Mouse (Mus musculus): ENCODE data around the gene Mlh3. TPM values are rescaled to one million over a fixed set of nuclear protein-coding genes. Genes with fewer than 3 reads are reported as not detected.

Mlh3 gene
- polyA plus RNA-seq, 1 experiment from 2014 or later = 11.2 TPM

- Histone ChIP-seq H3K4me3 (replicated peaks) (no peak overlapping the region), H3K27ac (no peak overlapping the region), H3K9me3 (no peaks in the 10 kb centered on the region), H3K4me1 (no peaks in the 10 kb centered on the region), H3K27me3 (no peaks in the 10 kb centered on the region), H3K4me2 (no peak overlapping the region), H3K36me3 (replicated peaks) (0 out of 2 replicates have a peak, but pooled peaks cover 4% of the 10 kb centered on the region), H3K9ac (no peak overlapping the region)
- 59% methylated on average over 10 of the region's 10 CpGs for WGBS
- ATAC-seq (ENCODE audit: low FRiP score) = no peak
These were observed 7.9 kb downstream of the Mlh3 start for GRCm38 (mm10) chr12:85262489-85262888.

- no peak for ATAC-seq (ENCODE audit: low FRiP score)
- WGBS = 88% methylated on average over 7 of the region's 7 CpGs
These were observed 13.3 kb downstream of the Mlh3 start for GRCm38 (mm10) chr12:85257008-85257639.

GRCm38 (mm10) chr12:85256074-85256751, 14.2 kb downstream of the Mlh3 start:
- Histone ChIP-seq H3K4me3 (replicated peaks) (no peak overlapping the region), H3K27me3 (no peaks in the 10 kb centered on the region), H3K4me1 (no peaks in the 10 kb centered on the region), H3K27ac (no peak overlapping the region), H3K9me3 (no peaks in the 10 kb centered on the region), H3K9ac (no peak overlapping the region), H3K4me2 (no peak overlapping the region), H3K36me3 (replicated peaks) (0 out of 2 replicates have a peak, but pooled peaks cover 4% of the 10 kb centered on the region)
- no peak for ATAC-seq (ENCODE audit: low FRiP score)
- WGBS = 78% methylated on average over 7 of the region's 7 CpGs

More at GRCm38 (mm10) chr12:85257008-85257639, 13.3 kb downstream of the Mlh3 start:
- Histone ChIP-seq H3K9ac (no peak overlapping the region), H3K36me3 (replicated peaks) (0 out of 2 replicates have a peak, but pooled peaks cover 4% of the 10 kb centered on the region), H3K27me3 (no peaks in the 10 kb centered on the region), H3K4me2 (no peak overlapping the region), H3K4me1 (no peaks in the 10 kb centered on the region), H3K9me3 (no peaks in the 10 kb centered on the region), H3K27ac (no peak overlapping the region), H3K4me3 (replicated peaks) (no peak overlapping the region)

DNA sequence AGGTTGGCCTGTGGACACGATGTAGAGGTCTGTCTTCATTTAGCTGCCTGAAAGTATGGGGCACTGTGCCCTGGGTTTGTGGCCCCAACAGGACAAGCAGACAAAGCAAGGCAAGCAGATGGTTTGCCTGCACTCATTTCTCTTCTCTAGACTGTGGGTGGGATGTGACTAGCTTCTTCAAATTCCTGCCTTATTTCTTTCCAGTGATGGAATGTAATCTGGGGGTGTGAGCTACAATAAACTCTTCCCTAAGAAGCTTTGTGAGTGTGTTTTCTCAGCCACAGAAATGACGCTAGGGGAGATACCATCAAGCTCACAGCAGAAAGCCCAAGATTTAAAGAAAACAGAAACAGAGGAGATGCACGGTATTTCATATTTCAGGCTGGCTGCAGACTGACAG, 18.3 kb downstream of the Mlh3 start:
- 85% methylated on average over 3 of the region's 3 CpGs for WGBS
- no peaks in the 10 kb centered on the region for H3K4me1 ChIP-seq
- H3K9me3 ChIP-seq = no peaks in the 10 kb centered on the region
- H3K27me3 ChIP-seq = no peaks in the 10 kb centered on the region
- ATAC-seq (ENCODE audit: low FRiP score) = no peak
- H3K27ac ChIP-seq = no peak overlapping the region
- no peak overlapping the region for H3K4me3 ChIP-seq (replicated peaks)
- H3K9ac ChIP-seq = no peak overlapping the region
- no peak overlapping the region for H3K4me2 ChIP-seq
- H3K36me3 ChIP-seq (replicated peaks) = no peaks in the 10 kb centered on the region; the same call in 1 of the 2 replicates

DNA sequence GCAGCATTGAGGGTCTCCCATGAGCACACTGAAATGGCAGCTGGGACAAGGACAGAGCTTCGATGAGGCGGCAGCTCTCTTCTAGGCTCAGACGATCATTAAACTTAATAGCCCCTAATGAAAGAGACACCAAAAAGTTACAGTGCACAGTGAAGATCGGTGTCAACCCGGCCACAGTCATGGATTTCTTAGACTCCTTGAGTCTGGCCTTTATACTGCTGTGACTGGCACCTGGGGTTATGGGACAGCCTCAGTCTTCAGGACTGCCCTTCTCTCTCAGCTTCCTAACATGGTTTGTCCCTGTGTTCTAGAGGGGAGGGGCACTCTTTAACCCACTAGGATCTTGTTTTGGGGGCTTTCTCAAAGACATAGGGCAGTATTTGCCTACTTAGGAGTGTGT, 32.8 kb downstream of the Mlh3 start:
- no peak for ATAC-seq (ENCODE audit: low FRiP score)
- Histone ChIP-seq H3K4me1 (no peaks in the 10 kb centered on the region), H3K4me2 (no peak overlapping the region), H3K27ac (no peak overlapping the region), H3K9ac (no peak overlapping the region), H3K9me3 (no peaks in the 10 kb centered on the region), H3K36me3 (replicated peaks) (0 out of 2 replicates have a peak, but pooled peaks cover 5% of the 10 kb centered on the region), H3K27me3 (no peaks in the 10 kb centered on the region), H3K4me3 (replicated peaks) (no peak overlapping the region)
- WGBS = 94% methylated on average over 5 of the region's 5 CpGs

DNA sequence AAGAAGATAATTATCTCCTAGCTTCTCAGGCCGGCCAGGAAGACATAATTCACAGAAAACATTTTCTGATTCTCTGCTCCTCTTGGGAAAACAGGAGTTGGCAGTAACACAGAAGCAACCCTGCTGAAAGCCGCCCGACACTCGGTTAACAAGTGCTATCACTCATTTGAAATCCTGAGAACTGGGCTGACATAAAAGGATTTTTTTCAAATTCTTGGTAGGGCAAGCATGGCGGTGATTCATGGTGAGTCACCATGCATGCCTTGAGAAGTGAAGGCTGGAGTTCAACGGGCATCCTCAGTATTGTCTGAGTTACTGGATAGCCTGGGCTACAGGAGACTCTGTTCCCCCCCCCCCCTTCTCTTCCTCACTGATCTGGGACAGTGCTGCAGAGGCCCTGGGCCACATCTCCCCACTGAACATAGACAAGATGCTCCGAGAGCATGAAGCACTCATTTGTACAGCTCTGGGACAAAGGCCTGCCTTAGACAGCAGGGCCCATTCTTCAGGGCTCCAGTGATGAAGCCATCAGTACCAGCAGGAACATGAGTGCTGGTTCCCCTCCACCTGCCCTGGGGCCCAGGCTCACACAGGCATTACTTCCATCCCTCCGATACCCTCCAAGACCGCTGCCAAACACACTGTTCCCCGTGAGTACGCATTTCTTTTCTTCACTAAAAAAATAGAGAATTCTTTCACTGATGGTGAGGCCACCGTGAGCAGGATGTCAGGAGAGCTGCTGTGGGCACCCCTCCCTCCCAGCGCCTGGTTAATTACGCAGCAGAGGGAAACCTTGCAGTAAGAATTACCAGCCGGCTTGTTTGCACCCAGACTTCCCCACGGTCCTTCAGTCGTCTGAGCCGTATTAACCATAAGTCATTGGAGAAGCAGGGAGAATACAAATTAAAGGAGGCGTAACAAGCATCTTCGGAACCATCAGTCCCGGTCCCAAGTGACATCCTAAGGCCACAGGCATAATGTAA, 36.7 kb downstream of the Mlh3 start:
- H3K9ac ChIP-seq = no peak overlapping the region
- WGBS = 85% methylated on average over 21 of the region's 21 CpGs

DNA sequence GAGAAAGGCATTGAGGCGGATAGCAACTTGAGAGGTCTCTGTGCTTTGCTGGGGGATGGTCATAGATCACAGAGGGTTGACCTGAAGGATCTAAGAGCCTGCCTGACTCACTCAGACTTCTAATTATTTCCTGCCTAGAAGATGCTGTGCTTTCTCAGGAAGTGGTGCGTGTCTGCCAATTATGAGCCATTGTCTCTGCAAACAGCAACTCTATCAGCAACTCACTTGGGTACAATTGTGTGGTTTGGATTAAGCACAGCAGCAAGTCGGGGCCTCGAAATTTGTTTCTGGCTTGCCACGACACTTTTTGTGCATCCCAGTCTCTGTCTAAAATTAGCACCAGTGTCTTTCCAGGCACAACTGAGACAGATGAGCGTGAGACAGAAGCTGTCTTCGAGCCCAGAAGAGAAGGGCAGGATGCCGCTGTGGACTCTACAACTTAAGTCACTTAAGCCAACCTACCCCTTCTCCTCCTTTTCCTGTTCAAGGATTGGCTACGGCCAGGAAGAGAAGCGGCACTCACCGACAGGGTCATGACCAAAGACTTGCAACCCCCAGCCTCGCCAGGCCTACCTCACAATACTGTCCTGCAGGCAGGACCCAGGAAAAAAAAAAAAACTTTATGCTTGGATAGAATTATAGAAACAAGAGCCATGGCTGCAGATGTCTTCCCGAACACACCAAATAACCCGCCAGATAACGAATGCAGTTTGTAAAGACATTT, 42.4 kb downstream of the Mlh3 start:
- WGBS = 61% methylated on average over 15 of the region's 15 CpGs
- H3K9me3 ChIP-seq = no peaks in the 10 kb centered on the region

More for the DNA sequence above, 36.7 kb downstream of the Mlh3 start:
- Histone ChIP-seq H3K27me3 (no peaks in the 10 kb centered on the region), H3K9me3 (no peaks in the 10 kb centered on the region), H3K4me3 (replicated peaks) (no peak overlapping the region), H3K4me2 (no peak overlapping the region), H3K27ac (no peak overlapping the region), H3K36me3 (replicated peaks) (0 out of 2 replicates have a peak, but pooled peaks cover 5% of the 10 kb centered on the region), H3K4me1 (no peaks in the 10 kb centered on the region)
- ATAC-seq (ENCODE audit: low FRiP score) = no peak

DNA sequence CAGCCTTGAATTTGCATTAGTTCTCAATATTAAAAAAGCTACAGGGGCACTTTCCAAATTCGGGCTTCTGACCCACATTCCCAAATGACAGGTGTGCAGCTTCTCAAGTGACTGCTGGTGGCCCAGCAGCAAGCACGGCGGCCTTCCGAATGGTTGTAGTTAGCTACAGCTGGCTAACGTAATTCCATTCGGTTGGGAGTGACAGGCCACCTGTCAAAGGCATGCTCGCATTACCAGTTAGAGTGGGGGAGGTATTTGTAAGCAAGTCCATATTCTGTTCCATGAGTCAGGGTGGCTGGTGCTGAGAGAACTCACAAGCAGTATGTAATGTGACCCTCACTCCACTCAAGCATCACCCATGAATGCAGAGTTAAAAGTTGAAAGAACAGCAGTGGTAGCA, 43.2 kb downstream of the Mlh3 start:
- WGBS = 80% methylated on average over 7 of the region's 7 CpGs
- Histone ChIP-seq H3K4me3 (replicated peaks) (no peak overlapping the region), H3K27me3 (no peaks in the 10 kb centered on the region), H3K4me2 (no peak overlapping the region), H3K9ac (no peak overlapping the region), H3K4me1 (no peaks in the 10 kb centered on the region), H3K36me3 (replicated peaks) (peaks cover 54% of the 10 kb centered on the region), H3K27ac (no peak overlapping the region), H3K9me3 (no peaks in the 10 kb centered on the region)
- no peak for ATAC-seq (ENCODE audit: low FRiP score)

More for the DNA sequence above, 42.4 kb downstream of the Mlh3 start:
- Histone ChIP-seq H3K4me3 (replicated peaks) (no peak overlapping the region), H3K36me3 (replicated peaks) (peaks cover 46% of the 10 kb centered on the region), H3K4me1 (no peaks in the 10 kb centered on the region), H3K27ac (no peak overlapping the region), H3K27me3 (no peaks in the 10 kb centered on the region), H3K9ac (no peak overlapping the region), H3K4me2 (no peak overlapping the region)
- no peak for ATAC-seq (ENCODE audit: low FRiP score)

DNA sequence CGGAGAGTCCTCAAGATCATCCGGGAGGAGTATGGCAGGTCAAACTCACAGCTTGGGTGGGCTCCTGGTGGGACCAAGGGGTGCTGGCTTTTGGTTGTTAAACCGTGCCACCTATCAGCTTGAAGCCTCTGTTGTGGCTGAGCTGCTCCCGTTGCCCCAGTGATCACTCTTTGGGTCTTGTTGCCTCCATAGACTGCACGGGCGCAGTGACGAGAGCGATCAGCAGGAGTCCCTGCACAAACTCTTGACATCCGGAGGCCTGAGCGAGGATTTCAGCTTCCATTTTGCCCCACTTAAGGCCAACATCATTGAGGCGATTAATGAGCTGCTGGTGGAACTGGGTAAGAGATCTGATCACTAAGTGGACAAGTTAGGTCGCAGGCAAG, 50.5 kb downstream of the Mlh3 start:
- no peak; the same call in 1 of the 2 replicates for ATAC-seq (ENCODE audit: low FRiP score)
- peak overlapping the region; percentile 81 for H3K9ac ChIP-seq
- no peaks in the 10 kb centered on the region for H3K27me3 ChIP-seq
- WGBS = 4% methylated on average over 12 of the region's 12 CpGs
- 0 out of 2 replicates have a peak overlapping the region, but pooled peaks have one; percentile 50 for H3K27ac ChIP-seq
- H3K4me2 ChIP-seq = peak overlapping the region; percentile 95
- peaks cover 27% of the 10 kb centered on the region for H3K4me1 ChIP-seq
- H3K9me3 ChIP-seq = no peaks in the 10 kb centered on the region
- H3K4me3 ChIP-seq (replicated peaks) = peak overlapping the region; percentile 88
- H3K36me3 ChIP-seq (replicated peaks) = peaks cover 36% of the 10 kb centered on the region

DNA sequence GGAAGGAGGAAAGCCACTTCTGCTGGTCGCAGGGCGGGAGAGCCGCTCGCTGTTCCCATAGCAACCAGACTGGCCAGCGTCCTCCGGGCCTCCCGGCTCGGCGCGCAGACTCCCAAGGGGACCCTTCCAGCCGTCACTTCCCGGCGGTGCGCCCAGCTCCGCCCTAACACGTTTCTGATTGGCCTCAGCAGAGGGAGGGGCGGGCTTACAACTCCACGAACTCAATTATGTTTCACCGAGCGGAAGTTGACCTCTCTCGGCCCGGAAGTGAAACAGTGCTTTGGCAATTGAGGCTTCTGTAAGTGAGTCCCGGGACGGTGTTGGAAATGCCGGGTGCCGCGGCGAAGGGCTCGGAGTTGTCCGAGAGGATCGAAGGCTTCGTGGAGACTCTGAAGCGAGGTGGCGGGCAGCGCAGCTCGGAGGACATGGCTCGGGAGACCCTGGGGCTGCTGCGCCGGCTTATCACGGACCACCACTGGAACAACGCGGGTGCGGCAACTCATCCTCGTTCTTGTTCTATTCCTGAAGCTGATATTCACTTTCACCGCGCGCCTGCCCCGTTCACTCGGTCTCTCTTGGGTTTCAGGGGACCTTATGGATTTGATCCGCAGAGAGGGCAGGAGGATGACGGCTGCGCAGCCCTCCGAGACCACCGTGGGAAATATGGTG, 51.0 kb downstream of the Mlh3 start, which contains the start of gene Eif2b2:
Gene Eif2b2, plus strand, starts transcription at position 246 of the 669 bp plus-strand sequence.
- no peaks in the 10 kb centered on the region for H3K9me3 ChIP-seq
- peak; percentile 100 for ATAC-seq (ENCODE audit: low FRiP score)
- H3K27ac ChIP-seq = peak within 1 kb of the TSS; percentile 50
- H3K4me1 ChIP-seq = peaks cover 27% of the 10 kb centered on the region
- WGBS = under 1% methylated on average over 54 of the region's 54 CpGs
- H3K9ac ChIP-seq = peak within 1 kb of the TSS; percentile 81
- no peaks in the 10 kb centered on the region for H3K27me3 ChIP-seq
- H3K36me3 ChIP-seq (replicated peaks) = peaks cover 31% of the 10 kb centered on the region
- peak within 1 kb of the TSS; percentile 88 for H3K4me3 ChIP-seq (replicated peaks)
- peak within 1 kb of the TSS; percentile 95 for H3K4me2 ChIP-seq

DNA sequence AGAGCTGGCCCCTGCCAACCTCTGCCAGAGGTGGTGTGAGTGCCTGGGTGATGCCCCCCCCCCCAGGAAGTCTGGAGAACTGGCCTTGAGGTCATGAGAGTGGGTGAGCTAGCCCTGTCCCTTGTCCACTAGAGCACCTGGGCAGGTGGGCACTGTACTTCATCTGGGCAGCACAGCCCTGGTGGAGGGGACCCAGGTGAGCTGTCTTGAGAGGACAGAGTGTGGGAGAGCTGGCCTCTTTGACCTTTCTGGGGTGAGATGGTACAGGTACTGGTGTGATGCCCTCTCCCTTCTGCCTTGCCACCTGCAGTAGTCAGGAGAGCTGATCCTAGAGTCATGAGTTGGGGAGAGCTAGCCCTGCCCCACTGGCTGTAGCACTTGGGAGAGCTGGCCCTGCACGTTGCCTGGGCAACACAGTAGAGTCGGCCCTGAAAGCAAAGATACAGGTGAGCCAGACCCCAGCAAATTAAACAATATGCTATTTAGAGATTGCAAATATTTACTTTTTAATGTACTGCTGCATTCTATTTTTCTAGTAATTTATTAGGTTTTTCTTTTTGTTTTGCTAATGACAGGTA, 52.6 kb downstream of the Mlh3 start:
- Histone ChIP-seq H3K4me2 (no peak overlapping the region), H3K9me3 (no peaks in the 10 kb centered on the region), H3K27me3 (no peaks in the 10 kb centered on the region), H3K4me1 (peaks cover 27% of the 10 kb centered on the region), H3K4me3 (replicated peaks) (no peak overlapping the region), H3K27ac (no peak overlapping the region), H3K9ac (no peak overlapping the region), H3K36me3 (replicated peaks) (peaks cover 16% of the 10 kb centered on the region)
- ATAC-seq (ENCODE audit: low FRiP score) = no peak
- WGBS = 77% methylated on average over 2 of the region's 2 CpGs
